In genomic region chr5:124555145-124555544, GRCm38 (mm10) we compare ENCODE assay signal across 12 mouse cellular contexts. TPM values are rescaled to one million over a fixed set of nuclear protein-coding genes. Genes with fewer than 3 reads are reported as not detected.
DNase-seq lines count a peak whose midpoint lies in the region; ATAC-seq lines count a peak whose summit lies in the region.
"Had no signal": no experiment of that assay in that cellular context is flagged by ENCODE, and none has a peak within 500 bp of the region (broad histone marks: within the 10 kb centered on the region; RNA-seq: fewer than 3 reads in every experiment).

No protein-coding gene starts in this region.

- no peak overlapping the region for H3K4me2 ChIP-seq in kidney, embryonic 16.5 days (replicated peaks; ENCODE audit: low read depth, low read length)
- H3K4me2 ChIP-seq: embryonic facial prominence, embryonic 12.5 days; liver, embryonic 15.5 days; midbrain, embryonic 12.5 days had no signal

- peaks cover 45% of the 10 kb centered on the region for H3K36me3 ChIP-seq in kidney, embryonic 16.5 days (ENCODE audit: insufficient read depth, low read length)
- peaks cover 66% of the 10 kb centered on the region for H3K36me3 ChIP-seq in limb, embryonic 10.5 days

- DNase-seq in embryo, embryonic 10 days (ENCODE audit: low spot score), result peak; percentile 43
- DNase-seq in embryo, embryonic 9.5 days (ENCODE audit: extremely low spot score), result no peak
- DNase-seq in kidney, postnatal 10 days, result peak; percentile 56
- DNase-seq in 416B (ENCODE audit: low read depth), result peak; percentile 66
- peak; percentile 46 for DNase-seq in embryo, embryonic 11 days
- no peak for DNase-seq in limb, embryonic 10.5 days (ENCODE audit: low spot score)
- no peak for DNase-seq in urinary bladder, postnatal 36 days (ENCODE audit: low spot score in 2 of 2)

- H3K27ac ChIP-seq in kidney, embryonic 16.5 days (ENCODE audit: low read length), result no peak overlapping the region
- no peak overlapping the region for H3K27ac ChIP-seq in limb, embryonic 10.5 days
- H3K27ac ChIP-seq: embryonic facial prominence, embryonic 12.5 days; heart, embryonic 10.5 days; liver, embryonic 15.5 days; midbrain, embryonic 12.5 days had no signal

- ATAC-seq in kidney, embryonic 16.5 days (ENCODE audit: low FRiP score, low TSS enrichment), result no peak

- WGBS in kidney, embryonic 16.5 days, result 88% methylated on average over 1 of the region's 1 CpGs
- 91% methylated on average over 1 of the region's 1 CpGs for WGBS in limb, embryonic 10.5 days

- H3K27me3 ChIP-seq in kidney, embryonic 16.5 days (ENCODE audit: insufficient read depth, low read length), result no peaks in the 10 kb centered on the region
- no peaks in the 10 kb centered on the region for H3K27me3 ChIP-seq in limb, embryonic 10.5 days (ENCODE audit: low read depth, poor library complexity, severe bottlenecking)
- H3K27me3 ChIP-seq: embryonic facial prominence, embryonic 12.5 days; liver, embryonic 15.5 days; midbrain, embryonic 12.5 days had no signal

- no peaks in the 10 kb centered on the region for H3K9me3 ChIP-seq in kidney, embryonic 16.5 days (ENCODE audit: low read length)
- H3K9me3 ChIP-seq in limb, embryonic 10.5 days (replicated peaks), result no peaks in the 10 kb centered on the region
- H3K9me3 ChIP-seq: embryonic facial prominence, embryonic 12.5 days; heart, embryonic 10.5 days; liver, embryonic 15.5 days; midbrain, embryonic 12.5 days had no signal

- H3K4me3 ChIP-seq in kidney, embryonic 16.5 days (ENCODE audit: low read length), result no peak overlapping the region
- H3K4me3 ChIP-seq in limb, embryonic 10.5 days, result no peak overlapping the region
- H3K4me3 ChIP-seq: embryonic facial prominence, embryonic 12.5 days; heart, embryonic 10.5 days; liver, embryonic 15.5 days; midbrain, embryonic 12.5 days had no signal

- peaks cover 3% of the 10 kb centered on the region; the same call in 1 of the 2 replicates for H3K4me1 ChIP-seq in kidney, embryonic 16.5 days (ENCODE audit: insufficient read depth, low read length)
- peaks cover 13% of the 10 kb centered on the region for H3K4me1 ChIP-seq in limb, embryonic 10.5 days

- H3K9ac ChIP-seq in kidney, embryonic 16.5 days (replicated peaks; ENCODE audit: low read length), result no peak overlapping the region
- H3K9ac ChIP-seq: embryonic facial prominence, embryonic 12.5 days; liver, embryonic 15.5 days; midbrain, embryonic 12.5 days had no signal

RNA-seq across cellular contexts. Expression of gene Ddx55, which starts 2.5 kb away (rescaled TPM):
- polyA plus RNA-seq in kidney, embryonic 16.5 days (2015; fragmentation: Nextera tagmentation; extraction: Ambion mirVana), result 13.9 and 17.2 TPM in 2 replicates
- polyA plus RNA-seq in limb, embryonic 10.5 days (2016; fragmentation: Nextera tagmentation; extraction: Ambion mirVana), result 17.0 and 18.0 TPM in 2 replicates

RNA-seq across cellular contexts. Expression of gene Tmed2, which starts 14.7 kb away (rescaled TPM):
- polyA plus RNA-seq in kidney, embryonic 16.5 days (2015; fragmentation: Nextera tagmentation; extraction: Ambion mirVana), result 537 and 602 TPM in 2 replicates
- 501 and 540 TPM in 2 replicates for polyA plus RNA-seq in limb, embryonic 10.5 days (2016; fragmentation: Nextera tagmentation; extraction: Ambion mirVana)

RNA-seq across cellular contexts. Expression of gene Eif2b1, which starts 23.8 kb away (rescaled TPM):
- polyA plus RNA-seq in kidney, embryonic 16.5 days (2015; fragmentation: Nextera tagmentation; extraction: Ambion mirVana), result 73.4 and 76.1 TPM in 2 replicates
- polyA plus RNA-seq in limb, embryonic 10.5 days (2016; fragmentation: Nextera tagmentation; extraction: Ambion mirVana), result 89.6 and 98.8 TPM in 2 replicates

RNA-seq across cellular contexts. Expression of gene Gtf2h3, which starts 23.8 kb away (rescaled TPM):
- polyA plus RNA-seq in kidney, embryonic 16.5 days (2015; fragmentation: Nextera tagmentation; extraction: Ambion mirVana), result 67.9 and 73.8 TPM in 2 replicates
- 115 TPM in 2 replicates for polyA plus RNA-seq in limb, embryonic 10.5 days (2016; fragmentation: Nextera tagmentation; extraction: Ambion mirVana)

RNA-seq across cellular contexts. Expression of gene Rilpl1, which starts 24.0 kb away (rescaled TPM):
- polyA plus RNA-seq in kidney, embryonic 16.5 days (2015; fragmentation: Nextera tagmentation; extraction: Ambion mirVana), result 21.7 and 21.9 TPM in 2 replicates
- polyA plus RNA-seq in limb, embryonic 10.5 days (2016; fragmentation: Nextera tagmentation; extraction: Ambion mirVana), result 25.2 and 26.1 TPM in 2 replicates

Comparison
In these comparisons a context has a peak if more than half of its experiments do, and no peak if none do; other contexts are left out.
1. DNase-seq: peak in embryo, embryonic 10 days (single experiment), kidney, postnatal 10 days (single experiment), 416B (single experiment) and embryo, embryonic 11 days (single experiment); none in embryo, embryonic 9.5 days (single experiment), limb, embryonic 10.5 days (single experiment) and urinary bladder, postnatal 36 days (0 of 2).